Mouse (Mus musculus) megakaryocyte, embryonic 14.5 days (primary cell): Measurements from ENCODE around the gene Lyrm4.

Experiments
- FLI1 ChIP-seq: IDR thresholded peaks from 2 replicates; pipeline ENCODE4 v1.6.1; 2012; ENCODE audit warnings: low read length, inconsistent platforms, mixed read lengths
- GATA1 ChIP-seq: IDR thresholded peaks from 3 replicates; pipeline ENCODE4 v1.6.1; 2012; ENCODE audit warnings: mixed read lengths, low read length, inconsistent platforms, borderline replicate concordance

DNA sequence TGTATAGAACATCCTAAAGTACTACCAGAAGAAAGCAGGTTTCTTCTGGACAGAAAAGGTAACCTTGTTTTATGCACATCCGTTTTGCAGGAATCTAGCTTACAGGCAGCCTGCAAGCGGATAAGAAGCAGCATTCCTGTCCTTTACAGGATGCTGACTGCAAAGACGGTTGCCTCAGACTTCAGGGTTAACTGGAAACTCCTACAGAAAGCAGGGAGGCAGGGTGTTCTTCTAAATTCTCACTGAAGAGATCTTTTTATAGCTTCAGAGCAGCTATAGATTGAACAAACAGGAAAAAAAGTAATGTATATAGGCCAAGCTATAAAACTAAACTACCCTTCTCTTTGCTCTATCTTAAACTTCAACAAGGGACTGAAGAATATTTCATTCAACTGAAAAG is 32.6 kb downstream of the Lyrm4 start:
- TF ChIP-seq GATA1 (no peak), FLI1 (no peak)
